Mouse (Mus musculus): ENCODE data around the gene Slc25a22. TPM values are rescaled to one million over a fixed set of nuclear protein-coding genes. Genes with fewer than 3 reads are reported as not detected.
A peak's percentile ranks its signal among the peaks of the same experiment; 100 is the strongest.

Slc25a22 gene
- total and polyA plus RNA-seq, 3 experiments = 6.5 to 31.5 (median 16.1) TPM

DNA sequence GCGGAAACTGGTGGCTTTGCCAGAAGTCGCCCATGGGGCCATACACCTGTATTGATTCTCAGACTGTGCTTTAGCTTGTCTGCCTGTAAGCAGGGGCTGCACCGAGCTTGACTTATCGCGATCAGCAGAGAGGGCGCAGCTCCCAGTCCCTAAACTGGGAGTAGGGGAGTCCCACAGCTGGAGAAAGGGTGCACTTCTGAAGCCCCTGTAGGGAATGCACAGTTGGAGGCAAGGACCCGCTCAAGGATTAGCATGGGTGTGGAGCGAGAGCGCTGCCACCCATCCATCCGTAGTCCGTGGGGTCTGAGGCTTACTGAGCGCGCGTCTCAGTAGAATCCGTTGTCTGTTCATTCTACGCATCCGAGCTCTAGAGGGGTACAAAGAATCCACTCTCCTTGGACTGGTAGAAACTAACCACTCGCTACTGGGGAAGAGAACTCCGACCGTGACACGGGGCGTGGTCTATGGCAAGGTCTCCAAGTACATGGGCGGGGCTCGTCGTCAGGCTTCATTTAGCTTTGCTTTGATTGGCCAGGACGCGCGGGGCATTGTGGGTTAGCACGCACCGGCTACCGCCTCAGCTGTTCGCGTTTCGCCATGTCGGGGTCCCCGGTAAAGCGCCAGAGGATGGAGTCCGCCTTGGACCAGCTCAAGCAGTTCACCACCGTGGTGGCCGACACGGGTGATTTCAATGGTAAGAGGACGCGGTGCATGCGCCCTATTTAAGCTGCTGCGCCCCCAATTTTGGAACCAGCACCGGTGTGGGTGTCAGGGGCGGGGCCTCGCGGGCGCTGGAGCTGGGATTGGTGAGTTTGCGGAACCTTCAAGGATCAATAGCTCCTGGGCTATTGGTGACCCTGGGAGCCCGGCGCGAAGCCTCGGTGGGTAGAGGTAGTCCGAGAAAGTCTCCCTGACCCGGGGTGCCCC, 45.8 kb downstream of the Slc25a22 start, which contains the start of gene Taldo1:
Gene Taldo1 (plus strand): TSS at position 575 of the 927 bp plus-strand sequence.
- in situ Hi-C loops (cut with MboI; ENCODE audit: low pct_ligation_motif_present, low pct_unique_long_range_greater_than_20kb, low sequenced_read_pairs) = no loop called here
- Histone ChIP-seq H3K27ac (ENCODE audit: insufficient read depth, low read depth) (no peak within 1 kb of the TSS), H3K4me1 (ENCODE audit: control insufficient read depth in 1 of 2, insufficient read depth in 2 of 2) (peaks cover 4 to 33% of the 10 kb centered on the region in 2 experiments), H3K4me3 (replicated peaks in 1 of 3; ENCODE audit: low read depth in 2 of 3, low read length in 2 of 3, poor library complexity in 1 of 3) (peak within 1 kb of the TSS; percentile 68 to 79 (median 76)), H3K79me2 (replicated peaks; ENCODE audit: control insufficient read depth, extremely low read depth, insufficient read depth, poor library complexity, severe bottlenecking) (peaks cover 18% of the 10 kb centered on the region), H3K9ac (ENCODE audit: insufficient read depth, low read depth) (peak within 1 kb of the TSS; percentile 64), H3K27me3 (replicated peaks) (peaks cover 7% of the 10 kb centered on the region), H3K4me2 (ENCODE audit: insufficient read depth, low read depth, poor library complexity, severe bottlenecking) (peak within 1 kb of the TSS; percentile 86), H3K9me3 (replicated peaks; ENCODE audit: low read length) (no peaks in the 10 kb centered on the region), H3K36me3 (replicated peaks in 1 of 2; ENCODE audit: control insufficient read depth in 1 of 2, insufficient read depth in 1 of 2, low read length in 1 of 2) (peaks cover 11 to 20% of the 10 kb centered on the region in 2 experiments)
- dilution Hi-C loops (cut with MboI; ENCODE audit: extremely low pct_ligation_motif_present, extremely low pct_unique_long_range_greater_than_20kb, low sequenced_read_pairs) = no loop called here
- DNase-seq (ENCODE audit: extremely low read depth) = peak; percentile 97
- TF ChIP-seq HCFC1 (IDR thresholded peaks at IDR 0.05; ENCODE audit: low read depth, low read length) = peak; percentile 67
- no peak for TF ChIP-seq MAZ (IDR thresholded peaks at IDR 0.05; ENCODE audit: low read depth, low read length)
- TF ChIP-seq JUN (IDR thresholded peaks at IDR 0.05; ENCODE audit: insufficient read depth, low read depth, low read length) = no peak
- peak; percentile 90 for TF ChIP-seq POLR2A (IDR thresholded peaks at IDR 0.05; ENCODE audit: low read depth, low read length)
- peak; percentile 85 for TF ChIP-seq MXI1 (IDR thresholded peaks at IDR 0.05; ENCODE audit: low read depth, low read length)
- TF ChIP-seq ZMIZ1 (IDR thresholded peaks at IDR 0.05; ENCODE audit: low read depth, low read length) = peak; percentile 65; the same call in 1 of the 2 replicates
- no peak for TF ChIP-seq USF2 (conservative IDR thresholded peaks at IDR 0.05; ENCODE audit: low read depth, low read length)
- peak; percentile 98 for TF ChIP-seq SIN3A (IDR thresholded peaks at IDR 0.05; ENCODE audit: low read length)
- peak; percentile 60; the same call in 1 of the 2 replicates for TF ChIP-seq TCF12 (IDR thresholded peaks at IDR 0.05; ENCODE audit: low read depth, low read length)
- peak; percentile 73 for TF ChIP-seq BHLHE40 (IDR thresholded peaks at IDR 0.05; ENCODE audit: low read depth, low read length)
- 0 out of 2 replicates have a peak, but pooled peaks have one; percentile 27 for TF ChIP-seq IRF4 (IDR thresholded peaks at IDR 0.05; ENCODE audit: low read depth, low read length)
- TF ChIP-seq TBP (conservative IDR thresholded peaks at IDR 0.05; ENCODE audit: low read depth, low read length) = peak; percentile 68
- no peak for TF ChIP-seq CHD2 (IDR thresholded peaks at IDR 0.05; ENCODE audit: low read length)
- TF ChIP-seq MAX (IDR thresholded peaks at IDR 0.05; ENCODE audit: low read length) = 0 out of 2 replicates have a peak, but pooled peaks have one; percentile 55
- TF ChIP-seq CHD1 (IDR thresholded peaks at IDR 0.05; ENCODE audit: low read depth, low read length) = no peak
- TF ChIP-seq UBTF (IDR thresholded peaks at IDR 0.05; ENCODE audit: low read depth, low read length) = 0 out of 2 replicates have a peak, but pooled peaks have one; percentile 29
- TF ChIP-seq MYC (IDR thresholded peaks at IDR 0.05; ENCODE audit: low read depth, low read length) = 0 out of 2 replicates have a peak, but pooled peaks have one; percentile 16
- no peak for TF ChIP-seq KAT2A (IDR thresholded peaks at IDR 0.05; ENCODE audit: insufficient replicate concordance, low read length)
- peak; percentile 59 for TF ChIP-seq ELF1 (IDR thresholded peaks at IDR 0.05; ENCODE audit: low read depth, low read length)
- TF ChIP-seq NELFE (IDR thresholded peaks at IDR 0.05; ENCODE audit: low read depth, low read length) = peak; percentile 65; the same call in 1 of the 2 replicates

All from CH12.LX (cell line).